Mouse (Mus musculus) layer of hippocampus, adult 18-20 months (tissue): ENCODE results near the gene Aaas. TPM values are rescaled to one million over a fixed set of nuclear protein-coding genes. Genes with fewer than 3 reads are reported as not detected.
A peak's percentile ranks its signal among the peaks of the same experiment; 100 is the strongest.

ENCODE experiments used
- DNase-seq, 2 experiments: peaks; one replicate each; pipeline ENCODE4 v3.0.0; 2022; ENCODE audit warnings: low spot score in 2 of 2
- long read RNA-seq: library from polyadenylated mRNA; stranded (forward); transcript quantifications from one replicate; pipeline ENCODE4 v2.0.0, GENCODE M21; 2021
- total RNA-seq, 2 experiments: library from RNA; stranded (reverse); gene quantifications; 2 replicates each; pipeline ENCODE4 v1.2.3; 2021

The Aaas gene
- total RNA-seq, result 10 to 100 TPM; 19.2 to 23.6 TPM
- long read RNA-seq, transcript Aaas-201 (16 exons, 1,811 nt), result major isoform, 10 of 10 reads
- long read RNA-seq, partial matches to known transcripts, result 0 of 10 reads
- long read RNA-seq, other reads (novel, unspliced or antisense), result 0 of 10 reads

DNA sequence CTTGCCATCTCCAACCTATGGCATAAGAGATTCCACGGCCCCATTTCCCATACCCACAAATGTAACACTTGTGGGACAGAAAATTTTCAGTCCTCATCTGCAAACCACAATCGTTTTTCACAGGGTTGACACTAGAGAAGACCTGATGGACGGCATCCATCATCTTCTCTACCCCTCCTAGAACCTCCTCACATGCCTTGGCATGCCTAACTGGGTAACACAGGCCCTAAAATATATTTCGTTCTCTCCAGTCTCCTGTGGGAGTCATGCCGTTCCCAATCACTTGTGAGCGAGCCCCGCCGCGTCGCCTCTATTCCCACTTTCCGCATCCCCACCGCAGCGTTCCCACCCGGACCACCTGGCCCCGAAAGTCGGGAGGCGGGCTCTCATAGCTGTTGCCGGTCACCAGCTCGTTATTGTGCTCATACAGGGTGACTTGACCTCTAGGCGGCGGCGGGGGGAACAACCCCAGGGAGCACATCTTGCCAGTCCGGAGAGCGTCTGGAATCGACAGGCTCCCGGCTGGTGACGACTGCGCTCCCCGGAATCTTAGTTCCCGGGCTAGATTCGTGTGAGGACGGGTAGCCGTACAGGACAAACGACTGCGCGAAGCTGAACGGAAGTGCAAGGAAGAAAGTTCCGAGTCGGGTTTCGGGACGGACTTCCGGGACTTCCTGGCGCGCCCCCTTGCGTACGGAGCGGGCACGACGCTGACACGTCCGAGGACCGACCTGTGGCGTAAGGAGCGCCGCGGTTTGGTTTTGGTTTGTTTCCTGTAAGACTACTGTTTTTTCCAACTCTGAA is at the start of gene Aaas:
TSS of gene Aaas (minus strand) at position 634 of the 804 bp plus-strand sequence.
- DNase-seq, result peak; percentile 90 to 97

DNA sequence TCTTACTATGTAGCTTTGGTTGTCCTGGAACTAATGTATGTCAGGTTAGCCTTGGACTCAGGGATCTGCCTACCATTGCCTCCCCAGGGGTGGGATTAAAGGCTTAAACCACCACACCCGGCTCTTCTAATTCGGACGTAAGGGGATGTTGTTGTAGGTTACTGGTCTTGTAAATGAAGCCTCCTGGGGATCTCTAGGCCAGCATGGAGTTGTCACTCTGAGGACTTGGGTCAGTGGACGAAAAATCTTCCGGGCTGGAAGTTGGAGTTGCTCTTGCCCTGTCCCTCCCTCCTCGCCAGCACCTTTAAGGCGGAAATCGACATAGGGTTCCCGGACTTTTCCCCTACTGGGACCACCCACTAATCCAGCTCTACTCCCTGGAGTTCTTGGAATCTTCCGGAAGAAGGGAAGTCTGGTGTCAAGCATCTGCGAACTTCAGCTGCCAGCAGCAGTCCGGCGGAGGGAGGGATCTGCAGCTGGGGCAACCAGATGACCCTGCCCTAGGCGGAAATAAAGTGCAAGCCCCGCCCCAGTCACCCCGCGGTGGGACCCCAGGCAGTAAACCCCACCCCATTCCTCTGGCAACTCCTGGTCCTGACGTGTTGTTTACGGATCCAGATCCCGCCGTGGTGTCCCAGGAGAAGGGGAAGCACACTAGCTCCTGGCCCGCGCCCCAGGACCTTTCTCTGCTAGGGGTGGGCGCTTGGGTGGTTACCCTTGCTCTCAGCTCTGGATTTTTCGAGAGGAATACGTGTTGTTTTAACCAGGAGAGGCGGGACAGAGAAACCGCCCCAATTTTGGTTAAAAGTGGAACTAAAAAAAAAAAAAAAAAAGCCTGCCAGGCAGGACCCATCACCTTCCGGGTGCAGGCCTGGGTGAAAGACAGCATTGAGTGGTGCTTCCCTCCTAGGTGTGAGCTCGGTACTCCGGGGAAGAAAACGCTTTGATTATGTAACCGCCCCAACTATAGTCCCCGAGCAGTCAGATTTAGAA is 49.0 kb upstream of the Aaas start:
- peak; percentile 35 to 69 for DNase-seq

DNA sequence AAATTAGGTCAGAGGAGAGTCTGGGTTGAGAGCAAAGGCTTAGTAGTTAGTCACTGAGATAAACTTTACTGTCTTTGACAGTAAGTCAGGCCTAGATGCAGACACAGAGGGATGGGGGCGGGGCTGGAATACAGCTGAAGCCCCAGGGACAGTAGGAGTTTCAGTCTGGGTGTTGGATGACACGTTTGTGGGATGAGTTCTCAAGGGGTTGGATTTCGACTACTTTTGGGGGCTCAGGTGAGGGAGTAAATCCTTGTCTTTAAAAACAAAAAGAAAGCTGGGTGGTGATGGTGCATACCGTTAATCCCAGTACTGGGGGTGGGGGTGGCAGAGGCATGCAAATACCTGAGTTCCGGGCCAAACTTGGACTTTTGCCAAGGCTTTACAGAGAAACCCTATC is 48.1 kb upstream of the Aaas start:
- DNase-seq, result no peak

DNA sequence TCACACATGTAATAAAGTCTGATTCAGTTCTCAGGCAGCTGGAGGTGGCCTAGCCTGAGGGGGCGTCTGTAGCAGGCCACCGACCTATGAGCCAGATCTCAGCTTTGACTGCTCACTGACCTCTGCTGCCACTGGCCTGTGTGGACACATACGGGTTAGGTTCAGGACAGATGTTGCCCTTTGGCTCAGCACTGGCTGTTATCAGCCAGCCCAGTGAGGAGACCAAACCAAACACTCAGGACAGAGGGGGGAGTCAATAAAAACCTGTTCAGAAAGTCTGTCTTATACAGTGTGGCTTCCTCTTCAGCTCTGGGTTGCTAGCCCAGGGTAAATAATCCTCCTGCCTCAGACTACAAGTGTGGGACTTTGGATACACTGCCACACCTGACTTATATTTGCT is 44.5 kb upstream of the Aaas start:
- no peak for DNase-seq

DNA sequence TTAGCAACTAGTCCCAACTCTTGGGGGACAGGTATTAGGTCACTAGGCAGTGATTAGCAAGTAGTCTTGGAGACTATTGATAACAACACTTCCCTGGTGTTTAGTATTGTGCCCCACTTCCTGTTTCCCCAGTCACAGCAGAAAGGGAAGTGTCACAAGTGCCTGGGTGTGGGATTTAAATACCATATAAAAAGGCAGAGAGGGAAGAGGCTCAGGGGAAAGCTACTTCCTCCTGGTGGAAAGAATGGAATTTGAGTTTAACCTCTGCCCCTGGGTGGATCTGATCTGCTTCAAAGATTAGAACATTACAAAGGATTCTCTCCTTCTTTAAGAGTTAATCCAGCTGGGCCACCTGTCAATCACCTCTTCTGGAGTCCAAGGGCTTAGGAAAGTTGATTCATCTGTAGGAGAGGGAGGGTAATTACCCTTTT is 43.0 kb upstream of the Aaas start:
- no peak for DNase-seq

DNA sequence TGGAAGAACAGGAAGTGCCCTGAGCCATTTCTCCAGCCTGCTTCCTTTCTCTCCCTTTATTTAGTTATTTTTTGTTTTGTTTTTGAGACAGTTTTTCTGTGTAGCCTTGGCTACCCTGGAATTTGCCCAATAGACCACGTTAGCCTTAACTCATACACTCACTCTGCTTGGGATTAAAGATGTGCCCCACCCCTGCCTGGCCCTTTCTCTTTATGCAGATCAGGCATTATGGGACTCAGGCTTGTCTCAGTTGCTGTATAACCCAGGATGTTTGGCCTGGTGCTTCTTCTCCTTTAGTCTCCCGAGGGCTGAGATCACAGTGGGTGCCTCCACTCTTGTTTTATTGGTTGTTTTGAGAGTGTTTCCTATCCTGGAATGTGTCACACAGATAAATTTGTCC is 41.9 kb upstream of the Aaas start:
- no peak for DNase-seq

DNA sequence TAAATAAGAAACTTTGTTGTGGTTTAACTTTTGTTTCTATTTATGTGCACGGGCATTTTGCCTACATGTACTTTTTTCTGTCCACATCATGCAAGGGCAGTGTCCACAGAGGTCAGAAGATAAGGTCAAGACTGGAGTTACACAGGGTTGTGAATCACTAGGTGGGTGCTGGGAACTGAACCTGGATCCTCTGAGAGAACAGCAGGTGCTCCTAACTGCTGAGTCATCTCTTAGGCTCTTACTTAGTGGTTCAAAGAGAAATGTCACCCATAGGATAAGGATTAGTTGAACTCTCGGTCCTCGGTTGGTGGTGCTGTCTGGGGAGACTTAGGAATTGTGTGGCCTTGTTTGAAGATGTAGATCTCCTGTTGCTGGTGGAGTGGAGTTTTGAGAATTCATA is 38.4 kb upstream of the Aaas start:
- DNase-seq, result no peak

DNA sequence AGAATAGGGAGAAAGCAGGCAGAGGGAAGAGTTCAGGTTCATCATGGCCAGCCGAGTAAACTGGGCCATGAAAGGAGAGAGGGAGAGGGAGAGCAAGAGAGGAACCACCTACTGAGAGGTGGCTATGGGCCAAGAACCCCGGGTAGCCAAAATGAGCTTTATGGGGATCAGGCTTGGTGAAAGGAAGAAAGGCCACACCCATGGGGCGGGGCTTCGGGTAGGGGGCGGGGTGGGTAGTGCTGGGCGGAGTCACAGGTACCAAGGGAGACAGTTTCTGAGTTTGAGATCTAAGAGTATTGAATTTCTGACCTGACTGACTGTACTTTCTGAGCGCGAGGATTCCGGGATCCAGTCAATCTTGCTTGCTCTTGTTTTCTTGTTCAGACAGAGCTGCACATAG is 36.1 kb upstream of the Aaas start:
- DNase-seq, result no peak

DNA sequence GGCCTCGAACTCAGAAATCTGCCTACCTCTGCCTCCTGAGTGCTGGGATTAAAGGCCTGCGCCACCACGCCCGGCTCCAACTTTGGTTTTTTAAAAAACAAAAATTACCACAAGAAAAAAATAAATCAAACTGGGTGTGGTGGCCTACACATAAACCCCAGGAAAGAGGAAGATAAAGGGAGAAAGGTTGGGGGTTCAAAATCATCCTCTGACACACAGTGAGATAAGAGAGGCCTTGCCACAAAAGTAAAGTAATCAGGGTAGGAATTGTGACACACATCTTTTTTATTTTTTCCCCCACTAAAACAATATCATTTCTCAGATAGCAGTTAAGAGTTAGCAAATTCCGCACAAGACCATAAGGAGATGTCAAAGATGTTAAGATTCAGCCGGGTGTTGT is 33.1 kb upstream of the Aaas start:
- DNase-seq, result no peak

DNA sequence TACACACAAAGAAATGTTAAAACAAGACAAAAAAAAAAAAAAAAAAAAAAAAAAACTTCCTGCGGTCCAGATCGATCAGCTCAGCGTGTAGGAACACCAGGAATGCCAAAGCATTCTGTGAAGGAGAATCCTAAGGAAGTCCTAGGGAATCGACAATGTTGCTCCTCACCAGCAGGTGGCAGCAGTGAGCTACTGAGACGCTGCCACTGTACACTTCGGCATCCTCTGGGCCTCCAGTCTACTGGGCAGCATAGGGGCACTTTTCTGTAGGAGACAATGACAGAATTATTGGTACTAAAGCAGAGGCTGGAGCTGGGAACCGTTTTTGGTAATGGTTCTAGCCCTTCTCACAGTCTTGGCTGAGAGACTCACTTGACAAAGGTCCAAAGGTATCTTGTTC is 31.0 kb upstream of the Aaas start:
- peak; percentile 50 to 87 for DNase-seq

DNA sequence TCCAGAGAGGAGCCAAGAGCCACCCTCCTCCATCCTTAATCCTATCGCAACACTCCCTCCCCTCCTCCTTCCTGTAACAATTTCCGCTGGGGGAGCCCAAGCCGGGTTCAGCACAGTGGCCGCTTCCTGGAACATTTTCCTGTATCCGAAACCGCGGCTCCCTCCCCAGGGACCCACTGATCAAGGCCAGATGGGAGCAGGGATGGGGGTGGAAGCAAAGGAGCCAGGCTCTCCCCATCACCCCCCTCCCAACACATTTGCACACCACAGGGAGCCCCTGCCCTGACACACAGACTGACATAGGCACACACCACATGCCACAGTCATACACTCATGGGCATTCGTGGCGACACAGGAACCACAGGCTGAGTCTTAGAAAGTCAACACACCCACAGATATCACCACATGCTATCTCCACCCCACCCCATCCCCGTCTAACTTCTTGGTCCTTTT is 27.3 kb upstream of the Aaas start:
- no peak for DNase-seq

DNA sequence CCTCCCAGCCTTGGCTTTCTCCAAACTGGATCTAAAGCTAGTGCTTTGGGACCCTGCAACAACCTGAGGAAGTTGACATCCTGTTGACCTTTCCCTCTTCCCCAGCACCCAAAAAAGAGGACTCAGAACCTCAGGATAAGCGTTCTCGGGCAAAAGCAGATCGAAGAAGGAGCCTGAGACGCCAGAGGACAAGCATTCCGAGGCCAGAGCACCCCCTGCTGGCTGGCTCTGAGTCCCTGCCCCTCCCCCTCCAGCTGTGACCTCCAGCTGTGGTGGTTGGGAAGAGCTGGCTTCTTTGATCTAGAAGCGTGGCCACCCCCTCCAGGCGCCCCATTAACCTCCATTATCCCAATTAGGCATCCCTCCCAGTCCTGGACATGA is 26.6 kb upstream of the Aaas start:
- DNase-seq, result peak; percentile 29 to 80

DNA sequence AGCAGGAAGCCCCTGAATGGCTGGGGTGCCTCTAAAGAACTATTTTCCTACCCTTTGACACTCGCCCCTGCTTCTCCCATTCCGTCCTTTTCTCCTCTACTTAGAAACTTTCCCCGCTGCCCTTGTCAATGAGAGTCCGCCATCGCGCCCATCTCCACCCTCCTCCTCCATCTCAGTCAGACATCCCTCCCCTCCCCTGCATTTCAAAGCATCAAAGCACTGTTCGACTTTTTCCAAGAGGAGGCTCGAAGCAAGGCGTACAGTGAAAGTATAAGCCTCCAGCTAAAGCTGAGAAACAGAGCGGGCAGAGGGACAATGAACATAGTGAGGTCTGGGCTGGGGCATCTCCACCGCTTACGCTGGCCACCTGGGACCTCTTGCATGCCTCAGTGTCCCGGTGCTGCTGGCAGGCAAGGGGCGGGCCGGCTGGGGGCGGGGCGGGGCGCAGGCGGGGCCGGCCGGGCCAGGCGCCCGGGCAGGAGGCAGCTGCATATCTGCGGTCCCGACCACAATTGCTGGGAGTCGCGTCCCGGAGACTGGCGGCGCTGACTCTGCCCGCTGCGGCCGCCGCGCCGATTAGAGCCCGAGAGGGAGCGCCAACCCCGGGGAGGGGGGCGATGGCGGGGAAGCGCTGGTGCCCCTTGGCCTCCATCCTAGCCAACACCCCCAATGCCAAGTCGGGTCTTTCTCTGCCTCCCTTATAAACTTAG is 26.0 kb upstream of the Aaas start:
- DNase-seq, result peak in 1 of 2 experiments; percentile 31

DNA sequence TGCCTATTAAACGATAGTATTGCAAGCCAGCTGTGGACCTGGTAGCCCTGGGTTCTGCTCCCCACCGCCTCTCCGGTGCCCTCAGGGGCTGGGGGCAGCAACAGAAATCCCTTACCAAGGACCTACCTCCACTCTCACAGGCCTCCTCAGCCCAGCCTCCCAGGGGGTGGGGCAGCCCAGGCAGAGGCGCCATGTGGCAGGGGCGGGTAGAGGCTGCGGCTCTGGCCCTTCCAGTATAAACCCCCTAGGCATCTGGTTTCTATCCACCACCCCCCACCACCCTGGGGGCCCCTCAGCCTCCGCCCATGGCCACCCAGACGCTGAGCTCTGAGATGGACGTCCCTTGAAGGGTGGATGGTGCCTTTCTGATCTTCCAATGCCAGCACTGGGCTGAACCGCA is 20.2 kb upstream of the Aaas start:
- no peak for DNase-seq

DNA sequence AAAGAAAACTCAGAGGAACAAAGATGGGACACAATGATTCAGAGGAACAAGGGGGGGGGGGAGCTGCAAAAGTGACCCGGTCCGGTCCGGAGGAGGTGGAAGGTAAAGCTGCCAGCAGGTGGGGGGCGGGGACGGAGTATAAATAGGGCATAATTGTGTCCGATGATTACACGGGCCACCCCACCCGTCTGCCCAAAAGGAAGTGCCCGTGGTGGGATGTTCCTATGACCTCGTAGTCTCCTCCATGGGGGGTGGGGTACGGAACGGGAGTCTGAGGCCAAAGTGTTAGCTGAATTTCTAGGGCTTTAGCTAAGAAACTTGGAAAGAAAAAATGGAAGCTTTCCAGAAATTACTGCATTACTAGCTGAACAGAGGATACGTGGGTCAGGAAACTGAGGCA is 19.4 kb upstream of the Aaas start:
- DNase-seq, result no peak

DNA sequence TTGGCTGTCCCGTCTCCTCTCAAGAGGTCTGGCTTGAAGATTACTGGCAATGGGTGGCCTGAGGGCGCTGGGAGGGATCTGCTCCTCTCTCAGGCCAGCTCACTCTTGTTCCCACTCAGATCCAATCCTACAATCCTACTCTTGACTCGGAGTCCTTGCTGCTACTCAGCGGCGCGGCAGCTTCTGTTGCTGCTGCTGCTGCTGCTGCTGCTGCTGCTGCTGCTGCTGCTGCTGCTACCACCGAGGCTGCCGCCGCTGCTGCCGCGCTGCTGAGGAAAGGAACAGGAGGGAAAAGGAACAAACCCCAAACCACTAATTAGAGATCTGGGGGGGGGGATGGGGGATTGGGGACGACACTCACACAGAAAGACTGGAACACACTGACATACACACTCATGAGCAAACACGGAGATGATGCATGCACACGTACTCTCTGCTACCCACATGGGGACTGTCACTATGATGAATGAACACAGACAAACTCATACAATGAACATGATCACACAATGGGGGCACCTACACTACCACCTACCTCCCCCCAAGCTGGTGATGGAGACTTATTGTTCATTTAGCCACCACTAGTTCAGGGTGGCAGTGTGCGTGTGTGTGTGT is 16.3 kb upstream of the Aaas start, which contains the start of gene Sp7:
TSS of gene Sp7 (minus strand) at position 450 of the 612 bp plus-strand sequence.
- DNase-seq, result no peak

DNA sequence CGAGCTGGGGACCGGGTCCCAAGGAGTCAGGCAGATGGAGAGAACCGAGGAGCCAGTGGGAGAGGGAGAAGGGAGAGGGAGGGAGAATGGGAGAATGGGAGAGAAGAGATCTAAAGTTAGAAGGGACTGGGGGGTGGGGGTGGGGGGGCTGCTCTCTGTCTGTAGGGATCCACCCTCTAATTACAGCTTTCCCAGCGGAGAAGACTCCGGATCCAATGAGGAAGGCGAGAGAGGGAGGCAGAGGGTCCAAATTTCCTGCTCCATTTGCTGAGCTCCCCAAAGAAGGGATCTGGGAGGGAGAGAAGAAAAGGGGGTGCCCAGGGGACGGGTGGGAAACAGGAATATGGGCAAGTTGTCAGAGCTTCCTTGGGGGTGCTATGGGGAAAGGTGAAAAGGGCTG is 15.7 kb upstream of the Aaas start:
- DNase-seq, result no peak

DNA sequence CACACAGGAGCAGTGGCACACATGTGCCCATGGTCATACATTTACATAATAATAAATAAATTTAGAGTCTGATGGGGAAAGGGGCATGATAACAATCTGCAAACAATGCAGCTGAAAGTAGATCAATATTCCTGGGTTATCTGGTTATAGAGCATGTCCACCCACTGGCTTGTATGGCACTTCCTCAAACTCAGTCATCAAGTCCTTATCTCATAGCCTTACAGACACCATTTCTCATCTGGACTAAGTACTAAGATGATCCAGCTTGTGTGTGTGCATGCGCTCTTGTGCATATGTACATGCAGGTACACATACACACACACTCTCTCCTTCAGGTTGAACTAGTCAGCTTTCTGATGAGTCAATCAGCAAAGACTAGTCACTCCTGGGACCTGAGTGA is 14.1 kb upstream of the Aaas start:
- DNase-seq, result no peak

DNA sequence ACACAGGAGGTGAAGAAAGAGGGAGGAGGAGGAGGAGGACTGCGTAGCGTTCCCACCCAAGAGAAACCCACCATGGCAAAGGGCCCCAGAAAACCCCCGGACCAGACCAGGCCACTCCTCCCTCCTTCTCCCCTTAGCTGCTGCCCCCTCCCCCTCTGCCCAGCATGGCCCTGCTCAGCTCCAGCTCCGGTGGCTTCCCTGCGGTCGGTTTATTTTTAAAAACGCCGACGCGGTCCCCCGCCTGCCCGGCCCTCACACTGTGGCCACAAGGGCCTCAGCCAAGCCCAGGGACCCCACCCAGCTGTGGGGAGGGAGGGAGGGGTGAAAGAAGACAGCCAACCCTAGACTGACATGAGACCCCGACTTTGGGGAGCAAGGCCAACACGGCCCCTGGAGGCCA is 12.1 kb upstream of the Aaas start:
- DNase-seq, result no peak

DNA sequence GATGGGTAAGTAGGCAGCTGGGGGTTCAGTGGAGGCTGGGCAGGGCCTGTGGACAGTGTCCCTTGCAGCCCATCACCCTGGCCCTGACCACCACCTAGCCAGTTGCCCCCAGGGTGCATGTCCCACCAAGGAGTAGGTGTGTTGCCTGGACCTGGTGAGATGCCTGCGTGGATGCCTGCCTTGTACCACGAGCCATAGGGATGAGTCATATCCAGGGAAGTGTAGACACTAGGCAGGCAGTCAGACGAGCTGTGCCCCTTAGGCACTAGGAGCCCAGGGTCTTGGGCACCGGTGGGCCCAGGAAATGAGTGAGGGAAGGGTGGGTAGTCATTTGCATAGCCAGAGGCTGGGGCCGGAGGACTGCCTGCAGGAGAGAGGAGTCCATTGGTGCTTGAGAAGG is 8.3 kb upstream of the Aaas start:
- no peak for DNase-seq

DNA sequence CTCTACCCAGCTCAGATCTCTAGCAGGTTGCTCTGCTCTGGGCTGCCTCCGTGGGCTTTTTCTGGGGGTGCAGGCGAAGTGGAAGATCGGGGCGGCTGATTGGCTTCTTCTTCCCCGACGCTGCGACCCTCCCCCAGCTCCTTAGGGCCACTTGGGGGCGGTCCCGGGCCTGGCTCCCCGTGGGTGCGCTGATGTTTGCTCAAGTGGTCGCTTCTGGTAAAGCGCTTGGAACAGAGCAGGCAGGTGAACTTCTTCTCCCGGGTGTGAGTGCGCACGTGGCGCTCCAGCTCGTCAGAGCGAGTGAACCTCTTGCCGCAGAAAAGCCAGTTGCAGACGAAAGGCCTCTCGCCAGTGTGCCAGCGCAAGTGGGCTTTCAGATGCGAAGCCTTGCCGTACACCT is 7.6 kb upstream of the Aaas start:
- no peak for DNase-seq
